Mouse (Mus musculus) ovary, postnatal 10 days (tissue): ENCODE data around the gene Dvl1.

Experiments
- DNase-seq: peaks from one replicate; pipeline ENCODE4 v3.0.0; 2022; ENCODE audit warnings: low spot score

Dvl1 gene

GRCm38 (mm10) chr4:155840076-155841002 lies 6.9 kb upstream of the Dvl1 start:
- no peak for DNase-seq

- no peak for DNase-seq
These were observed 6.2 kb upstream of the Dvl1 start for GRCm38 (mm10) chr4:155841003-155841454.

GRCm38 (mm10) chr4:155841651-155842270 lies 5.4 kb upstream of the Dvl1 start:
- no peak for DNase-seq

- no peak for DNase-seq
These were observed 4.0 kb upstream of the Dvl1 start for GRCm38 (mm10) chr4:155843231-155843630.

- no peak for DNase-seq
These were observed 570 bp downstream of the Dvl1 start for GRCm38 (mm10) chr4:155847591-155848352.

- no peak for DNase-seq
These were observed 1.4 kb downstream of the Dvl1 start for GRCm38 (mm10) chr4:155848434-155849095.

- DNase-seq = no peak
These were observed 2.2 kb downstream of the Dvl1 start for GRCm38 (mm10) chr4:155849391-155849790.

GRCm38 (mm10) chr4:155849792-155850451 lies 2.7 kb downstream of the Dvl1 start:
- DNase-seq = no peak

- no peak for DNase-seq
These were observed 4.2 kb downstream of the Dvl1 start for GRCm38 (mm10) chr4:155851368-155851767.

GRCm38 (mm10) chr4:155851951-155852411 lies 4.8 kb downstream of the Dvl1 start:
- no peak for DNase-seq

- DNase-seq = no peak
These were observed 6.2 kb downstream of the Dvl1 start for GRCm38 (mm10) chr4:155853421-155853820.

GRCm38 (mm10) chr4:155854991-155855390 lies 7.8 kb downstream of the Dvl1 start:
- no peak for DNase-seq

GRCm38 (mm10) chr4:155856071-155856470 lies 8.9 kb downstream of the Dvl1 start:
- DNase-seq = no peak

- DNase-seq = no peak
These were observed 9.7 kb downstream of the Dvl1 start for GRCm38 (mm10) chr4:155856881-155857280.

- DNase-seq = peak; percentile 67
These were observed 12.1 kb downstream of the Dvl1 start for GRCm38 (mm10) chr4:155859318-155859717.

- no peak for DNase-seq
These were observed 14.6 kb downstream of the Dvl1 start for GRCm38 (mm10) chr4:155861787-155862186.

- no peak for DNase-seq
These were observed 15.8 kb downstream of the Dvl1 start, which contains the start of gene Tas1r3 for GRCm38 (mm10) chr4:155863001-155863400. Gene Tas1r3 (minus strand): TSS chr4:155863362.

GRCm38 (mm10) chr4:155868614-155869298 lies 21.6 kb downstream of the Dvl1 start:
- DNase-seq = no peak

GRCm38 (mm10) chr4:155869317-155870033 lies 22.3 kb downstream of the Dvl1 start, which contains the start of the genes Cptp and Ints11:
Gene Cptp (minus strand): TSS chr4:155869440.
Gene Ints11 (plus strand): TSS chr4:155869546.
- peak; percentile 88 for DNase-seq

- DNase-seq = no peak
These were observed 24.2 kb downstream of the Dvl1 start for GRCm38 (mm10) chr4:155871404-155871803.
